Mouse (Mus musculus): ENCODE measurements around the gene Ccnd3.

GRCm38 (mm10) chr17:47554621-47555020 lies 49.8 kb downstream of the Ccnd3 start:
- no peak for TF ChIP-seq RCOR1 (IDR thresholded peaks at IDR 0.05; ENCODE audit: low read depth, low read length)
- TF ChIP-seq HCFC1 (IDR thresholded peaks at IDR 0.05; ENCODE audit: low read depth, low read length): no peak
- no peak for TF ChIP-seq CTCF (IDR thresholded peaks at IDR 0.05 in 2 of 3, conservative IDR thresholded peaks at IDR 0.05 in 1 of 3; ENCODE audit: control insufficient read depth in 1 of 3, insufficient read depth in 1 of 3, low read depth in 2 of 3, low read length in 3 of 3, poor library complexity in 1 of 3, severe bottlenecking in 1 of 3)
- no peak for TF ChIP-seq GATA1 (IDR thresholded peaks at IDR 0.05; ENCODE audit: low read depth, low read length)
- no peak for TF ChIP-seq EP300 (IDR thresholded peaks at IDR 0.05; ENCODE audit: low read depth in 1 of 2, low read length in 2 of 2)
- TF ChIP-seq RAD21 (IDR thresholded peaks at IDR 0.05; ENCODE audit: low read depth, low read length): no peak
- no peak for TF ChIP-seq ELF1 (IDR thresholded peaks at IDR 0.05; ENCODE audit: low read depth, low read length)
- no peak for TF ChIP-seq POLR2A (IDR thresholded peaks at IDR 0.05; ENCODE audit: control insufficient read depth in 1 of 2, insufficient read depth in 1 of 2, low read depth in 1 of 2, low read length in 2 of 2, poor library complexity in 1 of 2)

Data from MEL (cell line).